Mouse (Mus musculus) urinary bladder, adult 2 months (tissue): ENCODE data around the gene Sorcs2. TPM values are rescaled to one million over a fixed set of nuclear protein-coding genes. Genes with fewer than 3 reads are reported as not detected.

ENCODE experiments used
- DNase-seq: peaks from one replicate; pipeline ENCODE4 v3.0.0; 2022; ENCODE audit warnings: low spot score
- polyA plus RNA-seq: library from polyadenylated mRNA; depleted of rRNA; stranded (reverse); fragments of >200 nt; gene quantifications from 2 replicates; pipeline ENCODE4 v1.2.3, GENCODE M21; 2012; rRNA removed

Sorcs2 gene
- 15.8 and 20.7 TPM in 2 replicates for polyA plus RNA-seq

DNA sequence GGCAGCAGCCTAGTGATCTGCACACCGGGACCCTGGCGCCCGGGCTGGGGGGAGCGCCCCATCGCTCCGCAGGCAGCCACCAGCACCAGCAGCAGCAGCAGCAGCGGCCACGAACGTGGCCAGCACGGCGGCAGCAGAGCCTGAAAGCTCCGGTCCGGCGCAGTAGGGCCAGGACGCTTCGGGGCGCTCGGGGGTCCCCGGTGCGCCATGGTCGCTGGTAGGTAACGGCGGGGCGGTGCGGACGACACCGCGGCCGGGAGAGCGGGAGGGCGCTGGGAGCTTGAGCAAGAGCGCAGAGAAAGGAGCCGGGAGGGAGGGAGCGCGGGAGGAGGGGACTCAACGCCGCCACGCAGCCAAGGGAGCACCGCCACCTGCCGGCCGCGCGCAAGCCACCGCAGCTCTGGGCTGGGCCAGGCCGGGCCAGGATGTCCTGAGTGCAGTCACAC is at the start of gene Sorcs2:
Gene Sorcs2, minus strand, starts transcription at position 303 of the 446 bp plus-strand sequence.
- peak; percentile 75 for DNase-seq

DNA sequence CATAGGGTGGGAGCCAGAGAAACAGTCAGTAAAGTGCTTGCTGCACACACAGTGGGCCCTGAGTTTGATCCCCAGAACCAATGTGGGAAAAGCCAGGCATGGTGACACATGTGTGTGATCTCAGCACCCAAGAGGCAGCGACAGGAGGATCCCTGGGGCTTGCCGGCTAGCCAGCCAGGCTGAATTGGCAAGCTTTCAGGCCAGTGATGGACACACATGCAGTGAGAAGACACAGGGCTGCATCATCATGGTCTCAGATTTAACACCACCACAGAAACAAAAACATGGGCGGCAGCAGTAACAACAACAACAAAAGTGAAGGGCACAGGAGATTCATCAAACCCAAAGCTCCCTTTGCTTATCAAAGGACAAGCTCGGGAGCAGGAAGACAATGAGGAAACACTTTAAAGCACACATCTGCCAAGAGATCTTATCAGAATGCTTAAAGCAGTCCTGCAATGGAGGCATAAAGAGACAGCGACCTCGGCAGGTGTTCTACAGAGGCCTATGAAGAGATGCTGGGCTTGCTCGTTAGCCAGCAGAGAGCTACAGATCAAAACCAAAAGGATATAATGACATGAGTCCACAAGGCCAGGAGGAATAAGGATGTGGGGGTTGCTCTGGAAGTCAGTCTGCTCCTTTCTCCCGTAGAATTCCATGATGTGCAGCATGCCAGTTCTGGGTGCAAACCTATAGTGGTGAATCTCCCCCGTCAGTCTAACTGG is 48.4 kb upstream of the Sorcs2 start:
- DNase-seq = no peak

DNA sequence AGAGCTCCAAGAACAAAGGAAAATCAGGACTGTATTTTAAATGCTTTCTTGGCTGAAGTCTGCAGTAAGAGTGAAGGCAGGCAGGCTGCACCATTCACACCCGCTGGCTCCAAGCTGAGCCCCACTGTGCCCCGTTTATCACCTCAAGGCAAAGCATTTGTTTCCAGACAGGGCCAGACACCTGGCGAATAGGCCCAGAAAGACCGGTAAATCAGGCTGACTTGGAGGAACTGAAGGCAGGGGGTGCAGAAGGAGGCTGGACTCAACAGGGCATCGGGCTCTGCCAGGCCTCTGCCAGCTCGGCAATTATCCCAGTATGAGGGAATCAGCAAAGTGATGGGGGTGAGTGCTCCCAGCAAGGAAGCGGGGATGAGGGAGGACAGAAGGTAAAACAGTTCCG is 47.1 kb upstream of the Sorcs2 start:
- no peak for DNase-seq

DNA sequence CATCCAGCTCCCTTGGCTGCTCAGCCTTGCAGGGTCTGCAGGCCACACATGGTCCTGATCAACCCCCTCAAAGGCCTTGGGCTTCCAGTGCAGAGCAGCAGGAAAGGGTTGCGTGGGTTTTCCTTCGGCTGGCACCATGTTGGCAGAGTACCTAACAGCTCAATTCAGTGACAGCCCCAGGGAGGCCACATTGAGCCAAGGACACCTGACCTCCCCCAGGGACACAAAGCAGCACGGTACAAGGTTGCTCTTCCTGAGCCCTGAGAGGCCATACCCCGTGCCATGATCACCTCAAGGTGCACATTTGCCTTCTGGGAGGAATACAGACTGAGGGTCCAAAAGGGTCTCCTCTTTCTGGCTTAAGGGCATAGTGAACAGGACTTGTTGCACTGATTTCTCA is 46.7 kb upstream of the Sorcs2 start:
- no peak for DNase-seq

DNA sequence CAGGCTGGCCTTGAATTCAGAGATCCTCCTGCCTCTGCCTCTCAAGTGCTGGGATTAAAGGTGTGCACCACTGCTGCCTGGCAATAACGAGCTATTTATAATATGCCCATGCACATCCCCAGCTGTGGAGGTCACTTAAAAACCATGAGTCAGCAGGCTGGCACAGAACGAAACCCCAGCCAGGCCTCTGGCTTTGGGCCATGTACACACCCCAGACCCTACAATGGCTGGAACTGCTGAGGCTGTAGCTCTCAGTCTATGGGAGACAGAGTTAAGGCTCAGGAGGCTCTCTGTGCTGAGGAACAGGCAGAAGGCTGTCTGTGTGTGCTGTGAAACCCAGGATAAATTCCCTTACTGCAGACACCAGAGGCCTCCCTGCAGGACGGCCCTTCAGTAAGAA is 42.8 kb upstream of the Sorcs2 start:
- DNase-seq = no peak

DNA sequence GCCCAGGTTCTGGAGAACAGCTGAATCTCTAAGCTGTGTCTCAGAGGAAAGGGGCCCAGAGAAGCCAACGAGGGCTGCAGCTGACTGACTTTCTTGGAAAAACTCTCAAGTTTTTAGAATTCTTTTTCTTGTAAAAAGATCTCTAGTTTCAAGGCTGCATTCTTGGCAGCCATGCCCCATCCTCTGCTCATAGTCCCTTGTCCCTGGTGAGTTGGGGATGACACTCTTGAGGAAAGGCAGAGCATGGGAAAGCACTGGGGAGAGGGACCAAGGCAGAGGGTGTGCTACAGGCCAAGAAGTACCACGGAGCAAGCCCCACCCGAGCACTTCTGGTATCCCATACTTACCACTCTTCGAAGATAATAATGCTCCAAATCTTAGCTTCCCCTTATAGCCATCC is 38.9 kb upstream of the Sorcs2 start:
- DNase-seq = no peak

DNA sequence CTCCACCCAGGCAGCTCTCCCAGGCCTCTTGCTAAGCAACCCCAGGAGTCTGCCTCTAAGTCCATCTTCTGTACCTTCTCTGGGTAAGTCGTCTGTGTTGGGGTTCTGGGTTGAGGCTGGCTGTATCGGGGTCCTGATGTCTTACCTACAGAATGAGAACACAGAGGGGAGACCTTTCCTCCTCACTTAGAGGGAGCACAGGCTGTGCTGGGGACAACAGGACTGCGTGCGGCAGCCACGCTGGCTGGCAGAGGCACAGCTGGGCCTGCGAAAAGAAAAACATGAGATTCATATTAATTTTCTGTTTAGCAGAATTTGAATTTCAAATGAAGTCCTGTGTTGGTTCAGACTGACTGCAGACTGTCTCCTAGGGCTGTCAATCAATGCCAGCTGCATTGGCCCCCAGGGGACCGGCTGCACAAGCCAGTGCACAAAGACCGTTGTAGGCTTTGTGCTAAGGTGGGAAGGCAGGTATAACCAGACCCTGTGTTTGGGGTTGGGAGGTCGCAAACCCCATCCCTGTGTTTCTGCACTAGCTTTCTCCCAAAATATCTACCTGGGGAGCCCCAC is 36.5 kb upstream of the Sorcs2 start:
- DNase-seq = no peak

DNA sequence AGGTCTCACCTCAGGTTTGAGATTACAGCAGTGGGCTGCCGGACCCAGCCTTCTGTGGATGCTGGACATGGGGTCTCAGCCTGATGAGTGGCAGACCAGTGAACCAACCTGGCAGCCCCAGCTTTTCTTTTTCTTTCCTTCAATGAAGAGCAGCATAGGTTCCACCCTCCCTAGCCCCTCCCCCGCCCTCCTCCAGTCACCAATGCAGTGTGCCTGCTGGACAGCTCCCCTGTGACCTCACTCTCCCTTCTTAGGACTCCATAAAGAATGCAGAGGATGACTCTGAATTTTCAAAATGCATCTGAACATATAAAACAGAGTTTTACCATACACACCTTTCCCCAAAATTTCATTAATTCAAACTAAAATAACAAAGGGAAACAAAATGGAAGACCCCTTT is 33.8 kb upstream of the Sorcs2 start:
- no peak for DNase-seq

DNA sequence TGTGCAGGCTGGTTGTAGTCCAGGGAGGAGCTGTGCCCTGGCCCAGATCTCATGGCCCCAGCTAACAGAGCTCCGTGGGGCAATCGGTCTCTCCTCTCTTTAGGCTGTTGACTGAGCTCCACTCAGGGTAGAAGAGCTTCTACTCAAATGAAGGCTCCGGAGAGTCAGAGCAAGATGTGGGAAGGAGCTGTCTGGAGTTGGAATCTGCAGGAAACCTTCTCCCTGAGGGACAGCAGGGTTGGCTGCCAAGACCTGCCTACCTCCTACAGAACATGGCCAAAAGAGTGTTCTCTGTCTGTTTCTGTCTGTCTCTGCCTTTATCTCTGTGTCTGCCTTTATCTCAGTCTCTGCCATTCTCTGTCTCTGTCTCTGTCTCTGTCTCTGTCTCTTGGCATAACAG is 31.6 kb upstream of the Sorcs2 start:
- DNase-seq = no peak

DNA sequence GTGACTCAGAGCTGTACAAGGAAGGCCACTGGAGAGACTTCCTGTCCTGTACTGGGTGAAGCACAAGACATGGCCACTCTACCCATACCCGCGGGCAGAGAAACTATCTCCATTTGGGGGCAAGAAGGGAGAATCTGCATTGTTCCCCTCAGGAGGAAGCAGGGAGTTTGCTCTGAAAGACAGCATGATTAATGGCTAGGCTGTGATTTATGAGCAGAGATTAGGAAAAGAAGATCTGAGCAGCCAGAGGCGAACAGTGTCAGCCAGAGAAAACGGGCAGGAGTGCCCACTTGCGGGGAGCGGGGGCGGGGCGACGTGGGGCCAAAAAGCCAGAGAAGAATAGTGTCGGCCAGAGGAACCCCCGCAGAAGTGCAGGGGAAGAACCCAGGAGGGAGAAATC is 29.9 kb upstream of the Sorcs2 start:
- DNase-seq = no peak

DNA sequence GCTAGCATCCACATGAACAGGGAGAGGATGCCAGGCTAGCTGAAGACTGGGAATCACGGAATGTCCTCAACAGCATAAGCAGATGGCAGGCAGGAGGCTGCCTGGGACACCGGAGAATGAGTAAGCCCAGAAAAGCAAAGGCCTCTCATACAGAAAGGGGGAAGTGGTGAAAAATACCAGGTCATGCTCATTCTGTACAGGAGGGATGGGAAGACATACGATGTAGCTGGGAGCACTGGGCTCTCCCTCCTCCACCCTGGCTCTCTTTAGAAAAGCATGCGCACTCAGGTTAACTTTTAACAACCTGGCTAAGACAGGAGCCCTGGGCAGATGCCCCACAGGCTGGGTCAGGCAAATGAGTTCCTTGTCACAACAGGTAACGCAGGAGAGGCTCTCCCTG is 28.5 kb upstream of the Sorcs2 start:
- no peak for DNase-seq

DNA sequence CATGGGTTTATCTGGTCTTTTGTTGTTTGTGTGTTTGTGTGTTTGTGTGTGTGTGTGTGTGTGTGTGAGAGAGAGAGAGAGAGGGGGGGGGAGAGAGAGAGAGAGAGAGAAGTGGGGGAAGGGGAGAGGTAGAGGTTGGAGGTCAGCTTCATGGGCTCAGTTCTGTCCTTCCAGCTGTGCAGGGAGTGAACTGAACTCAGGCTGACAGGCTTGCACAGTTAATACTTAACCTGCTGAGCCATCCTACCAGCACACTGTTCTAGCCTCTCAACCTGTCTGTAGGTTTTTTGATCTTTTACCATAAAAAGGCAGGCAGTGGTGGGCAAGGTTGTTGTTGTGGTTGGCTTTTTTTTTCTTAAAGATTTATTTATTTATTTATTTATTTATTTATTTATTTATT is 26.7 kb upstream of the Sorcs2 start:
- DNase-seq = no peak

DNA sequence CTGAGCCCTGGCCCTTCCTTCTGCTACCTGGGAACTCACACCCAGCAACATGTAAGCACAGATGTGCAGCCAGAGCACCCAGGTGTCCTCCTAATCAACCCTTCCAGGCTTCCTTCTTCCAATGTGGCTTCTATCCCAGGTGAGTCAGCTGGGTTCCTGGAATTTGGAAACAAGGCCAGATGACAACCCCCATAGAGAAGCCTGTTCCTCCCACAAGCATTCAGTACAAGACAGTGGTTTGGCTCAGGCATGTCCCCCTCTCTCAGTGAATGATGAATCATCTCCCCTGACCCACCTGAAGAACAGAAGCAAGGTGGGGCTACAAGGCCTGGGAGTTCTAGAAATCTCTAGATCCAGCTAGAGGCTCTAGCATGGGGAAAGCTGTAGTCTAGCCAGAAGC is 24.8 kb upstream of the Sorcs2 start:
- DNase-seq = no peak

DNA sequence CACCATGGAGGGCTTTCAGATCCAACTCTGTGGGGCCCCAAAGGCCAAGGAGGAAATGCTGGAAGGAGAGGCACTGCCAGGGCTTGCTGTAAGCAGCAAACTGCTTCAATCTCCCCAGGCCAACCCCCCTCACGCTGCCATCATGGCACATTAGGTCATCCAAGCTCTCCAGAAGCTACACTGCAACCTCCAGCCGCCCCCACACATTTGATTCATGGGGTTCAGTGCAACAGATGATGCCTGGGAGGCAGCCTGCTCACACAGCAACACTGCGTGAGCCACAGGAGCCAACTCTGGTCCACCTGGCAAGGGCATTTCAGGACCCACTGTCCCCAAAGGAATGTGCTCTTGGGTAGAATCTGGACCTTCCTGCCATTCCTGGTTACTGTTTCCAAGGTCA is 21.9 kb upstream of the Sorcs2 start:
- DNase-seq = no peak

DNA sequence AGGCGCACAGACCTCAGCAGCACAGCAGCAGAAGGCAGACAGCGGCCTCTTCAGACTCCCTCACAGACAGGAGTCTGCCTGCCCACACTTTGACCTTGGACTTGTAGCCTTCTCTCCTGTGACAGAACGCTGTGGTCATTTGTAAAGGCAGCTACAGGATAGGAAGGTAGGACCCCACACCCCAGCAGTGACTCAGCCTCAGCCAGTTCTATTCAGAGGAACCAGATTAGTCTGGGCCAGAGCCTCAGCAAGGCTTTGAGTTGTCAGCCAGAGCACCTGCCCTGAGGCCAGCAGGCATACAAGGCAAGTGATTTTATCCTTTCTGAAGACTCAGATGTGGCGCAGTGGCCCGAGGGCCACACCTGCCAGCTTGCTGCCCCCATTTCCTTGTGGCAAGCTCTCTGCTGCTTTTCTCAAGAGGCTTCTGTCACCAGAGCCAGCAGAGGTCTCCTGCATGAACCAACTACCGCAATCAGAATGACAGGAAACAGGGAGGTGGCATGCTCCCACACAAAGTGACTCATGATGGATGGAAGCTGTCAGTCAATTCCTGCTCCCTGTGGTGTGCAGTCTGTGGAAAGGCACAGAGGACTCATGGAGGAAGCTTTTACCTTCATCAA is 16.9 kb upstream of the Sorcs2 start:
- DNase-seq = no peak

DNA sequence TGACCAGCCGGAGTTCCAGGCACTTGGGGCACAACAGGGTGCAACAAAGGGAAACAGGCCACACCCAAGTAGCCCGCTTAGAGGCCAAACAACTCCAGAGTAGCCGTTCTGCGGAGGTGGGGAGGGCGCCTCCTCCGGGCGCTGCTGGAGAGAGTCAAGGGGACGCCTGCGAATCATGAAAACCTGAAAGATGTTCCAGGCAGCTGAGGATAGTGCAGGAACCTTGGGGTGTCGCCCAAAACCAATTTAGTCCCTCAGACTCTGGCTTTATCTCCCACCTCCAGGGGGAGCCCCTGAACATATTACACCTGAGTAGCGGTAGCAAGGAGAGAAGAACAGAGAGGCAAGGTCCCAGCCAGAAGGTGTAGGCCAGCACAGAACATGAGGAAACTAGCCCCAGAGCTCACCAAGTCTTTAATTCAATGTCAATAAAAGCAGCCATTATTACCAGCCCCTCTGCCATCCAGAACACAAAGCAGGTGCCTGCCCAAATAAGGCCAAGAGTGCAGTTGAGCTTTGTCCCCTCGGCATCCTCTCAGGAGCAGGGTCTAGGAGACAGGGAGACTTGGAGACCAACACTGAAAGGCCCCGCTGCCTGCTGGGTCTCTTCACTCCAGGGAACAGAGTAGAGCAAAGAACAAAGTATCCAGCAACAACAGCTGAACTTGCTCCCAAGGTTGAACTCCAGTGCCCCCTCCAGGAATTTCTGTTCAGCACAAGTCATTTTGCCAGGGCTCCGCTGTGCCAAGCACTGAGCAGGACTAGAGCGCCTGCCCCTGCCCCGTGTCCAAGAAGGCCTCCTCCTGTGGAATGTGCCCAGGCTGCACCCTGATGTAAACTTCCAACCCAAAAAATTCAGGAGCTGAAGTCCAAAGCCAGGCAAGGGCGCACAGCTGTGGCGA is 775 bp upstream of the Sorcs2 start:
- no peak for DNase-seq

DNA sequence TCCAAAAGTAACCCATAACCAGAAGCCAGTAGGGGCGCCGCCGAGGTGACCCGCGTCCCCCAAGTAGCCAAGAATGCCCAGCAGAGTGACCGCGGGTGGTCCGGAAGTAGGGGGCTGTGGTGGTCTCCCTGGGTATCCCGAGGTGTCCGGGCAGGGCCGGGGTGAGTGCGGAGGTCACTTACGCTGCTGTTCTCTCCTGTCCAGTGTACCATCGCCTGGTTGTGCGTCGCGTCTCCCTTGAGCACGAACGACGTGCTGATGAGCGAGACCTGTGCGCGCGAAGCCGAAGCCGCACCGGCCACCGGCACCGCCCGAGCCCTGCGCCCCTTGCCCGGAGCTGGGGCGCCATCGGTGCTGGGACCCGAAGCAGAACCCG is 567 bp downstream of the Sorcs2 start:
- DNase-seq = no peak

DNA sequence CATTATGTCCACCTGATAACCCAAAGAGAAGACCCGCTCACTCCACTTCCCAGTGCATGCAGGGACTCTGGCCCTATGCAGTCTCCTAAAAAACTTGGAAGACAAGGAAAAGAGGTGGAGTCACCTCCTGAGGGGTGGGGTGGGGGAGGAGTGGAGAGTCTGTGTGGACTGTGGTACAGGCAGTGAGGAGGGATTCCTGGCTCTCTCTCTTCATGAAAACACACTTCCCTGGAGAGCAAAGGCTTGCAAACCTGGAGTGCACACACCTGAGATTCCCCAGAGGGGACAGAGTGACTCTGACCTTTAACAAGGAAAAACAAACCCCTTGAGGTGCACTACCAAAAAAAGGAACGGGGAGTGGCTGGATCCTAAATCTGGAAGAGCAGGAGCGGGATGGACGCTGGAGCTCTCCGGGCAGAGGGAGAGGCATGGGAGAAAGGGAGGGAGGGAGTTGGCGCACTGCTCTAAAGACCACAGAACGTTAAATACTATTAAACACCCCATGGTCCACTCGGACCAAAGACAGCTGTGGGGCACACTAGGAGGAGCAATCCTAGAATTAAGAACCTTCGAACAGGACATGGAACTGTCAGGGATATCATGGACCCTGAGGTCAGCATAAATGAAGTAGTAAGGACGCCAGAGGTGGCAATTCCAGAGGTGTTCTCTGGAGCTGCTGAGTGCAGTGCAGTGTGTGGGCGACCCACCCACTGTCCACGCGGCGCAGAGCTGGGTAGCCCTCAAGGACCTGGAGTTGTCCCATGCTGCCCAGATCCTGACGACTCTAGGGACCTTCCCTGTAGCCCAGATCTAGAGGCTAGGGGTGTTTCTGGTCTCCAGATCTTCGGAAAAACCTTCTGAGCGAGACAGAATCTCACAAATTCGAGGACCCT is 1.2 kb downstream of the Sorcs2 start:
- DNase-seq = no peak

DNA sequence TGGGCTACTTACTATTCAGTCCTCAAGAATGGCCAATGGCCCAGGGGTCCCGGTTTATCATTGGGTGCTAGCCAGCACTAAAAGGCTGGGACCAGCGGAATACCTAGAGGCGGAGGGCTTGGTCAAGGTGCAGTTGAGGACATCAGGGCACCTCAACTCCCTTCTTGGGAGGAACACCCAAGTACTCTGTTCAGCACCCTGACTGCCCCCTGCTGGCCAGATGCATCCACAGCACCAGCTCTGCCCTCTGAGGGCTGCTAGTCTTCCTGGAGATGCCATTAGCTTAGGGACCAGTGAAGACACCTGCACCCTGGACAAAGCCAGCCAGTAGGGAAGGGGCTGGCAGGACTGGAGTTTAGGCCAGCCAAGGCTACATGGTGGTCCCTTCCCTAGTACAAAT is 1.9 kb downstream of the Sorcs2 start:
- peak; percentile 56 for DNase-seq

DNA sequence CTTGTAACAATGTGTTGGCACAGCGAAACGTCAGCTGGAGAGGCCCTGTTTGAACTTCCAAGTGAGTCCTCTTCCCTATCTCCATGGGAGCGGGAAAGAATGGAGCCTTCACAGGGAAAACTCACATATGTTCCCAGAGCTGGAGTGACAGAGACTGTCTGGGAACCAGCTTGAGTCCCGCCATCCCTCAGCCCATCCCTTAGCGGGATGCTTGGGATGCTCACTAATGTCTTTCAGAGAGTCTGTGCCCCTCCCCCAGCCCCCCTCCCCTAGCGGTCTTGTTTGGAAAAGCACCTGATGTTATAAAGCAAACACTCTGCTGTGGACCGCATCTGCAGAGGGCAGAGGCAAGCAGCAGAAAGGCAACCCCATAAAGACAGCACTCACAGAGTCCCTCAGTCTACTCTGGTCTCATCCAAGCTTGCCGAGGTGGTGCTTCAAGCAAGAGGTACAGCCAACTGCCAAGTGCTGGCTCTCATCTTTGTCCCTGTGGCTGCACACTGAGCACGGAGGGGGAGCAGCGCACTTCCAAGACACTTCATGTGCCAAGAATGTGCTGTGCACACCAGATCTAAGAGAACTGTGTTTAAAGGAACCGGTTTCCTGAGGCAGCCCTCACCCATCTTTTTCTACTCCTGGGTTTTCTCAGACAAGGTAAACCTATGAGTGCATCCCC is 3.0 kb downstream of the Sorcs2 start:
- no peak for DNase-seq

DNA sequence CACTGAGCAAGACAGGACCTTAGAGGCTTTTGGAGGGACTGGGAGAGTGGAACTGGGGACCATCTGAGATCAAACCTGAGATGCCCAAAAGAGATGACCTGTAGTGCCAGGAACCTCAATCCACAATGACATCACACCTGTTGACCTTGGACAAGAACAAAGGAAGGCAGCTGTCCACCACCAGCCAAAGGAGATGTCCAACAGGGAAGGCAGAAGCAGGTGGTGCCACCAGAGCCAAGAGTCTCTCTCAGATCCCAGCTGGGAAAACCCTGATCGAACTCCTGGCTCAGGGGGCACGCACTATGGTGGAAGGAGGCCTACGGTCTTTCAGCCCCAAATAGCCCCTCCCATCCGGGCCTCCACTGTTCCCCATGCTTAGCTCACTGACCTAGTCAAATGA is 6.2 kb downstream of the Sorcs2 start:
- DNase-seq = no peak
